Mouse (Mus musculus): ENCODE results near the gene Pdcd1lg2.

Gene Pdcd1lg2

GRCm38 (mm10) chr19:29496786-29497557 lies 86.3 kb downstream of the Pdcd1lg2 start:
- DNase-seq (ENCODE audit: low read depth, low spot score): no peak

- DNase-seq (ENCODE audit: low read depth, low spot score): no peak
Measured at GRCm38 (mm10) chr19:29497874-29498273, 87.2 kb downstream of the Pdcd1lg2 start.

GRCm38 (mm10) chr19:29498842-29499456 lies 88.2 kb downstream of the Pdcd1lg2 start:
- no peak for DNase-seq (ENCODE audit: low read depth, low spot score)

DNA sequence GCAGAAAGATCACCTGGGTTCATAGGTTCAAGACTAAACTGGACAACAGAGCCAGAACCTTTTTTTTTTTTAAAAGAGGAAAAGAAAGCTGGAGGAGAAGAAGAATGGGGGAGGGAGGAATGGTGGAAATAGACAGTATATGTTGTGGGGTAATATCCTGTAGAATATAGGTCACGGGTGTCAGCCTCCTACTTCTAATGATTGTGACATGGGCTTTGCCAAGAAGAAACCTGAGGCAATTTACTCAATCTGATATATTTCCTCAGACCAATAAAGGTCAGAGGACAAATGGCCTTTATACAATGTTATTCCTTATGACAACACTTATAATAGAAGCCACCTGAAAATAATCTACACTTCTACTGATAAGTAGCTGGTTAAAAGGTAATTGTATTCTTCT lies 89.6 kb downstream of the Pdcd1lg2 start:
- DNase-seq (ENCODE audit: low read depth, low spot score): no peak

- DNase-seq (ENCODE audit: low read depth, low spot score): no peak
Measured at GRCm38 (mm10) chr19:29501106-29501505, 90.4 kb downstream of the Pdcd1lg2 start.

DNA sequence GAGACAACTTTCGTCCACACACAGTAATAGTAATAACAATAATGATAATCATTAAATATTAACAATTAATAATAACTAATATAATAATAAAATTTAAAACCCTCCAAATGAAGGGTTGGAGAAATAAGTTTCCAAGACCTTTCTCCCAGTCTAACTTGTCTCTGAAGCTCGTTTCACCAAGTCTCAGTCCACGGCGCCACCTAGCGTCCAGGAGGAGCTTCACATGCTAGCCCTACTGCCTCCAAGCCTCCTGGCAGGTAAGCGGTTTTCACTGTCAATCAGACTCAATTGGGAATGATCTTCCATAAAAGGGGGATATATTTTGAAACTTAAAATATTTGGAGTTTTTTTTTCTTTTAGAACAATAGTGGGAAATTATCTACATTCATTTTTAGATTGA lies 90.8 kb downstream of the Pdcd1lg2 start:
- peak; percentile 68 for DNase-seq (ENCODE audit: low read depth, low spot score)

- DNase-seq (ENCODE audit: low read depth, low spot score): no peak
Measured at GRCm38 (mm10) chr19:29504131-29504530, 93.4 kb downstream of the Pdcd1lg2 start.

GRCm38 (mm10) chr19:29505617-29506016 lies 94.9 kb downstream of the Pdcd1lg2 start:
- no peak for DNase-seq (ENCODE audit: low read depth, low spot score)

GRCm38 (mm10) chr19:29508208-29508607 lies 97.5 kb downstream of the Pdcd1lg2 start:
- no peak for DNase-seq (ENCODE audit: low read depth, low spot score)

DNA sequence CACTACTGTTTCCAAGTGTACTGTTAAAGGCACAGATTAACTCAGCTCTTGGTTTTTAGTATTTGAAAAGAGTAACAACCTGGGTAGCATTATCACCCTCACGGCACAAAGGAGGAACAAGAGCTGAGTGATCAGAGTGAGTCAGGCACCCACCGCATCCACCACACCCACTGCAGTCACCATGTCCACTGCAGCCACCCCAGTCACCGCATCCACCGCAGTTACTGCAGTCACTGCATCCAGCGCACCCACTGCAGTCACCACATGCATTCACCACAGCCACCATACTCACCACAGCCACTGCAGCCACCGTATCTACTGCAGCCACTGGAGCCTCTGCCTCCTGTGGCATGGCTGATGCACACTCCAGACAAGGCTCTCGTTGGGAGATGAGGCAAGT lies 99.1 kb downstream of the Pdcd1lg2 start:
- no peak for DNase-seq (ENCODE audit: low read depth, low spot score)

- no peak for DNase-seq (ENCODE audit: low read depth, low spot score)
Measured at GRCm38 (mm10) chr19:29511826-29512225, 101.1 kb downstream of the Pdcd1lg2 start.

- DNase-seq (ENCODE audit: low read depth, low spot score): peak; percentile 50
Measured at GRCm38 (mm10) chr19:29513111-29513766, 102.5 kb downstream of the Pdcd1lg2 start.

- DNase-seq (ENCODE audit: low read depth, low spot score): no peak
Measured at GRCm38 (mm10) chr19:29514130-29514529, 103.4 kb downstream of the Pdcd1lg2 start.

DNA sequence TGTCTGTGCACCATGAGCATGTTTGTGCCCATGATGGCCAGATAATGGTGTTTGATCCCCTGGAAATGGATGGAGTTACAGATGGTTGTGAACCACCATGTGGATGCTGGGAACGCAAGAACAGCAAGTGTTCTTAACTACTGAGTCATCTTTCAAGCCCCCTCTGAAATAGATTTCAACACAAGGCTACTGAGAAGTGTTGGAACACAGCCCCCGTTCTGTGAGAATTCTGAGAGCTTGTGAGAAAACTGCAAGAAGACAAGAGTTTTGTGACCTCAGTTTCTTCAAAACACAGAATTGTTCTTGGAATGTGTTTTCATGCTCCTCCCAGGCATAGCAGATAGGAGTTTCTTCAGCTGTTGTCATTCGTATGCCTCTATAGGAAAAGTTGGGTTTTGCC lies 104.7 kb downstream of the Pdcd1lg2 start:
- DNase-seq (ENCODE audit: low read depth, low spot score): no peak

- no peak for DNase-seq (ENCODE audit: low read depth, low spot score)
Measured at GRCm38 (mm10) chr19:29515991-29516390, 105.3 kb downstream of the Pdcd1lg2 start.

DNA sequence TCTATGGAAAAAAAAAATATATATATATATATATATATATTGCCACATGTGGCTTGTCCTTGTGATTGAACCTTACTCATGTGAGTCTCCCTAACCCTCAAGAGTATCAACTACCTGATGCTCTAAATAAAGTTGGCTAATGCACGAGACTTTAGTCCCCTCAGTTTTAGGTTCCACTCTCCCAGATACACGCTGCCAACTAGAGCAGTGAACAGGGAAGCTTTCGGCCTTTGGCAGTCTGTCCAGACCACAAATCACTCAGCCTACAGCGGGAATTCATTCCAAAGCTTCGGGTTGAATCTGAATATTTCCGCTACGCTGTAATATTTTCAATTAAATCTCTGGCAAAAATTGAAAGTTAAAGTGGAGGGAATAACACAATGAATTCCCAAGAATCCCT lies 107.7 kb downstream of the Pdcd1lg2 start:
- DNase-seq (ENCODE audit: low read depth, low spot score): no peak

GRCm38 (mm10) chr19:29518922-29519321 lies 108.2 kb downstream of the Pdcd1lg2 start:
- no peak for DNase-seq (ENCODE audit: low read depth, low spot score)

Measured in retina, postnatal 7 days (tissue).